Mouse (Mus musculus) embryo, embryonic 10.5 days (tissue): ENCODE measurements around the gene Nebl.
A peak's percentile ranks its signal among the peaks of the same experiment; 100 is the strongest.
"Not testable (repeated sequence)": the region's sequence is repeated elsewhere in the genome, so short reads cannot be mapped to it uniquely, and the experiment has no call there.

ENCODE experiments used
- DNase-seq: peaks from one replicate; pipeline ENCODE4 v3.0.0-alpha.2; 2015; ENCODE audit warnings: low spot score

Nebl gene

DNA sequence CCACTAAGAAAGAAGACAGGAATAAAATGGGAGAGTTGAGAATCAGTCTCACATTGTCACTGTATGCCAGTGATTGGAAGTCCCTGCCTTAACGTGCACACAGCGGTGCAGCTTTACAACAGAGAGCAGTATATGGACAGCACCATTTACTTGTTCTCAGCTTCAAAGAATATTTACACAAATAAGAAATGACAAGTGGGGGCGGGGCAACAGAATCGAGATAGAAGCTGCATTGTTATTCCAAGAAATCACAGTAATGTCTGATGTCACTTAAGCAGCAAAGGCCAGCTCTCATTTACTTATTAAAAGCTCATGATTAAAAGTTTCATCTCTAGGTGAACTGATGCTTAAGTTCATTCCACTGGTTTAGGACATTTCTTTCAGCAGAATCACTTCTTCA lies 328.8 kb downstream of the Nebl start:
- no peak for DNase-seq

DNA sequence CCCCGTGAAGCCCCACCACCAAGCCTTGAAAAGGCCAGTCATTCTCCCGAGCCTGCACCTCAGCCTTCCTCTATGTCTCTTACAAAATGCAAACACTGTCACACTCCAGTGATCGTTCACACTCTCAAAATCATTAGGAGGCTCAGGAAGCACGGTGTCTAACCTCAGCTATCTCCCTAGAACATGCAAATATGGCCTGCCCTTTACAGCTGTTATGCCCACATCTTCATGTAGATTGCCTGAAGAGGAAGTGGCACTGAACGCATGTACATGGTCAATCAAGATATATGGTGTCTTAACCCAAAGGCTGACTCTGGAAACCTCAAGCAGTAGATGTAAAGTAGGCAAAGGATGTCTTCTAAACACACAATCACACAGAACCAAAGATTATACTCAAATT lies 335.0 kb downstream of the Nebl start:
- DNase-seq: no peak

DNA sequence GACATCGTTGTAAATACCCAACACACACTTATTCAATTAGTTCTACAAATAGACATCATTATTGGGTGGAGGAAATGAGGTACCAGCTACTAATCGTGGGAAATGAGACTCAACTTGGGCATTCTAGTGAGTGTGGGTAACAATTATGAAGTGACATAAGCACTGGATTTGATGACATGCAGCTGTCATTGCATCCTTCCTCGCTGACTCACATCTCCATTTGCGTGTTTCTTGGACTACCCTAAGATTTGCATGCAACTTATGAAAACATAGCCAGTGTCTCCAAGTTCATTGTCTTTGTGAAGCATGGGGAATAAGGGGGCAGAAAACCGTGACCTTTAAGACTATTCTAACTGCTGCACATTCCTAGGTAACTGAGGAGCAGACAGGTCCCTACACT lies 339.9 kb downstream of the Nebl start:
- no peak for DNase-seq

DNA sequence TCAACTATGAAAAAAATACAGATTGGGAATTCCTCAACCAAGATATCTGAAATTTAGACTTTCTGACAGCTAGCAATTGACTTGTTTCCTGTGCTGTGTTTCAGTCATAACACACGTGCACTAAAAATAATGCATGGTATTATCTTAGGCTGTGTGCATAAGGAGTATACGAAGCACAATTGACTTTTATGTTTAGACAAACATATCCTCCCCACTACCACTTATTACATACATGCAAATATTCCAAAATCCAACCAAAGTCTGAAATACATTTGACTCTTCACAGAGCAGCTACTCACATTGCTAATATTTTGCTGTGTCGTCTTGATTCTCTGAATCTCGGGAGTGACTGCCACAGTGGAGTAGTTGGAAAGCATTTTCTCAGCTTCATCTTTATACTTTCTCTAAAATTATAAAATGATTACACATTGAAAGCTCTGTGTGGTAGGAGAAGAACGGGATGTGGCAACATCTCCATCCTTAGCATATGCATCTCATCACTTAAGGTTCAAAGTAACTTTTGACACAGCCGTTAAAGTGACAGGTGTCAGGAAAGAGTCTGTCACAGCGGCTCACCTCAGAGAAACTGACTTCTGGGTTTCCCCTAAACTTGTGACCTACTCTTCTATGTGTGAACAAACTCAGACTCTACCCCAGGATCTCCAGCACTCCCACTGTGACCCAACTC lies 340.6 kb downstream of the Nebl start:
- DNase-seq: no peak

DNA sequence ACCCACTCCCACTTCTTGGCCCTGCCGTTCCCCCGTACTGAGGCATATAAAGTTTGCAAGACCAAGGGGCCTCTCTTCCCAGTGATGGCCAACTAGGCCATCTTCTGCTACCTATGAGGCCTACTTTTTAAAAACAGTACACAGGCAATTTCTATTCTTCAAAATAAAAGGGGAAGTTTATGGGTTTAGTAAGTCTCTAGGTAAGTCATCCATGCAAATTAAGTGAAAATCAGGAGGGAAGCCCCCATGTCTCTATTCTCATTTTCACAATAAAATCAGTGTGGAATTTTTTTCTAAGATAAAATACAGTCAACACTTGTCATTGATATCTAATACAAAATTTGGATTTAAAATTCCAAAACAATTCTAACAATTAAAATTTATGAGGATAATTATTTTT lies 341.4 kb downstream of the Nebl start:
- DNase-seq: no peak

DNA sequence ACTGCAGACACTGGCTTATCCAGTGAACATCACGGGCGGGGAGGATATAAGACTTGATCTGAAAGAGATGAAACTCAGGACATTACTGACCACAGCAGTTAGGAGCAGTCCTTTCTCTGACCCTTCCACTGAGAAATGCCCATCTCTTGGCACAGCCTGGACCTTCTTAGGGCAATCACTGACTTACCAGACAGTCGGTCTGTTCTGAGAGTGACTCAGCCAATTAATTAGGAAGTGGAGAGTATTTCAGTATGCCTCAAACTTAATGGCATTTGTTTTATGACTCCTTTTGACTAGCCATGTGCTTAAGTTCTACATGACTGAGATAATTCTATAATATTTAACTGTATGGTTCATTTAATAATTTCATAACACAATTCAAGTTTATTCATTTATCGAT lies 341.9 kb downstream of the Nebl start:
- no peak for DNase-seq

DNA sequence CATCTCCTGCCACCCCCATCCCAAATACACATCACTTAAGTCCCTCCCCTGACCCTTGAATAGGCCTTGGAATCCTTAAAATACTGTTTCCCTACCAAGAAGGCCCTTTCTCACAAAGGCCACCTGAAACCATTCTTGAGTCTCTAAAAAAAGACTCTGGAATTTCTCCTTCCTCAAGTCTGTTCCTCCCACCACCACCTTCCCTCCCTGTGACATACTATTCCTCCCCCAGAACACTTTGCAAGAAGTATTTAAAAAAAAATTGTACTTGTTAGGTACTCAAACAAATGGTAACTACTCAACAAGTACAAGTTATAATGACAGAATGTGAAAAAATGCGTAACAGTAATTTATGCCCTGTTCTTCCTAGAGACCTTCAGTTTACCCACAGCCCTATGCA lies 349.0 kb downstream of the Nebl start:
- DNase-seq: no peak

DNA sequence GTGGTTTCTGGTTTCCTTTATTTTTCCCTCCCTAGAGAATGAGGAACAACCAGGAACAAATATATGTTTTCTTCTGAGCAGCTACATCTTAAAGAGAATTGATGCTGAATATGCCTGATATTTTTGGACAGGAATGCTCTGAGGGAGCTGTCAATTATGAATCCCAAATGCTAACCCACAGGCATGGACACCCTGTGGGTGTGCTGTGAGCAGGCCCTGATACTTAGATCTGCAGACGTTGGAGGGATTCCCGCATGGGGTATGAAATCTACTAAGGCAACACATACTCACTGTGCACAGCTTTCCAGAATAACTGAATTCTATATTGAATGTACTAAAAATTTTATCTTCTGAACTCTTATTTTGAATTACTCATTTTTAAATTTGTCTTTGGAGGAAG lies 355.3 kb downstream of the Nebl start:
- DNase-seq: no peak

DNA sequence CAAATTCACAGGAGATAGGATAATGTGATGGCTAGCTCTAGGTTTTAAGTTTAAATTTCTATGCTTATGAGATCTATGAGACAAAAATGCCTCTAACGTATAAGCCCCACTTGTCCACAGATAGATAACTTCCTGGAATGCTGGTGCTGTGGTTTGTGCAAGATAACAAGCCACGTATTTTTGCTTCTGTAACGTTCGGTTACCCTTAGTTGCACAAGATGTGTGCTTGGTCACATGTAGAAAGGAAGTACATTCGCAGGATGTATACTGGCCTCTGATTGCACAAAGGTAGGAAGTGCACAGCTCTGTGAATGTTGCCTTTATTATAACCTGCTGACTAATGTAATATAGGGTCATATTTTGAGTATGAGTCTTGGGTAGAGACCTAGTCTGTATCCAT lies 365.6 kb downstream of the Nebl start:
- DNase-seq: no peak

DNA sequence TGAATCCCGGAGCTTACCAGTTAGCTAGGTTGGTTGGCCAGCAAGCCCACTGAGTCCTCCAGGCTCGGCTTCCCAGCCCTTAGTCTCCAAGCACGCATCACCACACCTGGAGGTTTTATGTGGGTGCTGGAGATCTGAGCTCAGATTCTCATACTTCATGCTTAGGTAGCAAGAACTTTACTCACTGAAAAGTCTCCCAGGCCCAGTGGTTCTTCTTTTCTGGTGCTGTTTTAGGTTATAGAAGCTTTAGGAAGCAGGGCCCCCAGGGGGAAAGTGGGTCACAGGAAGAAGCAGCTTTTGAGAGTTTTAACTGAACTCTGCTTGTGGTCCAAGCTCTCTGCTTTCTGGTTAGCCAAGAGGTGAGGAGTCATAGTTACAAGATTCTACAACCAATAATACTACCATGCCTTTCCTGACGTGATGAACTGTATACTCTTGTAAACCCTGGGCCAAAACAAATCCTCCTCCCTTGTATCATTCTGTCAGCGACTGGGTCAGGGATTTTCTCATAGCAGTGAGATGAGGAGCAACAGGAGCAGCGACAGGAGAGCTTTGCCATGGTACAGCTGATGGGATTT lies 366.2 kb downstream of the Nebl start:
- no peak for DNase-seq

DNA sequence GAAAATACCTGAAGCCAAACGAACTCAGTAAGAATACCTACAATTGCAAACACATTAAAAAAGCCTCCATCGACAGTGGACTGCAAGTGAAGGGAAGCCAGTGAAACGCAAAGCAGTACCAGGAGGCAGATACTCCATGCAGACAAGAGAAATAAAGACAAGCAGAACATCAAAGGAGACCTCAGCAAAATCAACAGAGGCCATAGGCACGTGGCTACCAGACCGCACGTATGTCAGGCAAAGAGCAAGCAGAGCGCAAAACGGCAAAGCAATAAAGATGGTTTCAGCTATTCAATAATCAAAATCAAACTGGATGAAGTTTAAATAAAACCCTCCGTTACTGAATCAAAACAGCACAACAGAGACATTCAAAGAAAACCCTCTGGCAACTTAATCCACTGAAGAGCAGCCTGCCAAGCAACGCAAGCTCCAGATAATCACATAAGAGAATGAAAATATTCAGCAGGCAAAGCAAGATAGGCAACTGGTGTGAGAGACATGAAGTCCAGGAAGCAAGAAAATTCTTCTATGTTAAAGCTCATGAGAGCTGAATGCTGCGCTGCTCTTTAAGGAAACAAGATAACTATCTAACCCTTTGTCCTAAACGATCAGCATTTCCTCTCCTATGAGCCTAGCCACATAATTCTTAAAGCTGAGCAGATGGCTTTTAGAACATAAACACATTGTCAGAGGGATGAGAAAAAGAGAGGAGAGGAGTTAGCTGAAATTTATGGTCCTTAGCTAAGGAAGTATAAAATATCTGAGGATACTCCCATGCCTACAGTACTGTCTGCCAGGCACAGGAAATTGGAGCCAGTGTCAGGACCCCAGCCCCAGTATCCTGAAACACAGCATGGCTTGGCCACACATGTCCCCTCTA lies 367.7 kb downstream of the Nebl start:
- peak; percentile 42 for DNase-seq

DNA sequence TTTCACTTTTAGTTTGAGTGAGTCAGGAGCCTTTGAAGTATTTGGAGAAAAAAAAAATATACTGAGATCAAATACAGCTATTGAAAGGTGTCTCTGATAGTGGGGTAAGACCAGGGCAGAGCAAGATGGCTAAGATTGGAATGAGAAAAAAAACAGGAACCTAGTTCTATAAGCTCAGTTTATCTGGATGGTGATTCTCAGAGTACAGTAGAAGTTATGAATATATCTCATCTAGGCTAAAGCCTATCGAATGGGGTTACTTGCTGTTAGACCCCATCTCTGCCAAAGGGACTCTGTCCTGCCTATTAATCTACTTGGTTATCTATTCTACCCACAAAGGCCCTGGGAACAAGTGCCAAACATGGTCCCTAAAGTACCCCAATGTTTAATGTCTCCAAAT lies 369.1 kb downstream of the Nebl start:
- DNase-seq: no peak

DNA sequence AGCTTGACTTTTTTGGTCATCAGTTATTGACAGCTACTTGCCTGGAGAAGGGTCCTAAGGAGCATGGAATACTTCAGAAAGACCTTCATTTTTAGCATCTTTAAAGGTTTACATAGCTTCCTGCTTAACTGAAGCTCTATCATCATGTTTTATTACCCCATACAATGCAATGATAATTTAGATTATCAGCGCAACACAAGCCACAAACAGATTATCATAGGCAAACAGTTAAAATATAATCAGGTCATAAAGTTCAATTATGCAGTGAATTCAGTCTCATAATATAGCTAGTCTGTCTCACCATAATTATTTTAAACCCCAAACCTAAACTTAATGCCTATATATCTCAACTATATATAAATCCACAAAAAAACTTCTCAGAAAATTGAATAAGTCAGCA lies 386.6 kb downstream of the Nebl start:
- no peak for DNase-seq

DNA sequence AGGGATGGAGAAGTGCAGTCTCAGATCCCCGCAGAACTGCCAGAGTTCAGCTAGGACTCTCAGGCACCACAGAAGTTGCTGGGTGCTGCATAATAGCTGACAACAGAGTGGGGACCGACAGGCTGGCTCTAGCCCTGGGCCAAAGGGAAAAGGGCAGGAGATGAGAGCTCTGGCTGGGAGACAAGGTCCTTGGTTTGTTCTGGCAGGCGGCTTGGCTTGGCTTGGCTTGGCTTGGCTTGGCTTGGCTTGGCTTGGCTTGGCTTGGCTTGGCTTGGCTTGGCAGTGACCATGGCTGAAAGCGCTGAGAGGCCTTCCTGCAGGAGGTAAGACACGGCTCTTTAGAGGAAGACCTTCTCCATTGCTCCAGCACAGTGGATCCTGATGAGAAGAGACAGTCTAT lies 395.8 kb downstream of the Nebl start:
- DNase-seq: no peak

DNA sequence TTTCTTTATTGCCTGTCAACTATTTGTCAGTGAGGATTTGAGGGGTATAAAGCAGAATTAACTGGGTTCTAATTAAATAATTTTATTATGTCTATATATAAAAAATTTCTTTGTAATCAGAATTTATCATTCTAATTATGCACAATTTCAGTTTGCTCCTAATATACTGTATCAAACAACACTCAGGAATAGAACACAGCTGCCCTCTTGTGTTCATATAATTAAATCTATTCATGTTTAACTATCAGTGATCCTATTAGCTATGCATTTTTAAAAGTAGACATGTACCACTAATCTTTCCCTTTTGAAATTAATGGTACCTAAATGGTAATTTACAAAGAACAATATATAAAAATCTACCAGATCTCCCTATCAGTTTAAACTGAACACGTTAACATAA lies 404.7 kb downstream of the Nebl start:
- peak; percentile 5 for DNase-seq

DNA sequence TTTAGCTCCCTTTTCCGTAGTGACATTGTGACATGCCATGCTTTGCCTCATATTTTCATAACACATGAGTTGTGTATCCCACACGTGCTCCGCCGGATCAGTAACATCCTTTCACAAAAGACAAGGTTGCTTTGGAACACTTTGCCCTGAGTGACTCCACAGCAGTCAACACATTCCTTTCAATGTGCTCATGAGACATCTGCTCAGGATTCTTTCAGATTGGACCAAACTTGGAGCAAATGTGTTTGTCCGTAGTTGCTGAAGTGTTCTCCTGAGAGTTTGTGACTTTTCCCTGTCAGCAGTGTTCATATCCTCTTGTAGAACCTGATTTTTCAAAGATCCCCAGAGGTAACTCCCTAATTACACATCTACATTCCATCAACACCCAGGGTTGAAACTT lies 414.4 kb downstream of the Nebl start:
- DNase-seq: no peak

DNA sequence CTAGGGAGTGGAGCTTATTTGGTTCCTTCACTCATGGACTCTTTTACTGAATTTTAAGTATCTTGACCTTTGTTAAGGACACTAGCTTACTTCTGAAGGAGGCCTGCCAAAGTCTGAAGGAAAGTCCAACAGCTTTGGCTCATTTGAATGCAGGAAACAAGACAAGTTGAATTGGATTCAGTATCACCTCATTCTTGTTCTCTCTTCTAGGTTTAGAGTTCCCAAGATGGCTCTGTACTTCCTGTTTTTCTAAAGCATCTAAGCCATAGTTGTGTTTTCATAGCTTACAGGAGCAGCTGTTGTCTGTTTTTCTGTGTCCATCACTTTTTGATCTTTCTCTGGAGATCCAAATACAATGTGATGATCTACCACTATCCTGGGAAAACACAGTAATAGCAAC lies 429.9 kb downstream of the Nebl start:
- no peak for DNase-seq

DNA sequence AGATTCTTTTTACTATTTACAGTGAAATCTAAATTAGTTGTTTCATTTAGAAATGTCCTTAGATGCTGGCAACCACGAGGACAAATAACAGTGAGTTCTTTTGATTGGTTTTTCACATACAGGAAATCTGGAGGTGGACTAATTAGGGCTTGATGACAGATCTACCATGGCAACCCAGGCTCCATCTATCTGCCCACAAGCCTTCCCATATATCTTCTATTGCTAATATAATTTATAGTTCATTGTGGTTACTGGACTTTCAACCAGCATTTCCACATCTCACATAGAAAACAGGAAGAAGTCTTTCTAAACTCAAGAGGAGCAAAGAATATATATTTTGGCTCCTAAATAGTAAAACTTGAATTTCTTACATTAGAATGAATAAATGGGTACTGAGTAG lies 433.8 kb downstream of the Nebl start:
- no peak for DNase-seq

DNA sequence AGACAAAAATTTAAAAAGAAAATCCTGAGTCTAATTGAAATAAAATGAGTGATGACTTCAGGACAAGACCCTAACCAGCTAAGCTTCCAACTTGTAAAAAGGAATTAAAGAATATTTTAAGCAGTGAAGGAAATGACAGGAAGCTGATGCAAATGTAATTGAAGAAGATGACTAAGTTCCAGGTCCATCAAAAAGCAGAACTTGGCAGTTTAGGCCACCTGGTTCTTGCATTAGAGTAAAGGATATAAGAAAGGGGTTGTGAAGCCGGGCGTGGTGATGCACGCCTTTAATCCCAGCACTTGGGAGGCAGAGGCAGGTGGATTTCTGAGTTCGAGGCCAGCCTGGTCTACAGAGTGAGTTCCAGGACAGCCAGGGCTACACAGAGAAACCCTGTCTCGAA lies 436.0 kb downstream of the Nebl start:
- DNase-seq: not testable (repeated sequence)
